Mouse (Mus musculus) right cerebral cortex, postnatal 10 days (tissue): Measurements from ENCODE around the gene Chst15.

Experiments used
- DNase-seq, 2 experiments: peaks; one replicate each; pipeline ENCODE4 v3.0.0; 2021; ENCODE audit warnings: low spot score in 2 of 2

Gene Chst15

DNA sequence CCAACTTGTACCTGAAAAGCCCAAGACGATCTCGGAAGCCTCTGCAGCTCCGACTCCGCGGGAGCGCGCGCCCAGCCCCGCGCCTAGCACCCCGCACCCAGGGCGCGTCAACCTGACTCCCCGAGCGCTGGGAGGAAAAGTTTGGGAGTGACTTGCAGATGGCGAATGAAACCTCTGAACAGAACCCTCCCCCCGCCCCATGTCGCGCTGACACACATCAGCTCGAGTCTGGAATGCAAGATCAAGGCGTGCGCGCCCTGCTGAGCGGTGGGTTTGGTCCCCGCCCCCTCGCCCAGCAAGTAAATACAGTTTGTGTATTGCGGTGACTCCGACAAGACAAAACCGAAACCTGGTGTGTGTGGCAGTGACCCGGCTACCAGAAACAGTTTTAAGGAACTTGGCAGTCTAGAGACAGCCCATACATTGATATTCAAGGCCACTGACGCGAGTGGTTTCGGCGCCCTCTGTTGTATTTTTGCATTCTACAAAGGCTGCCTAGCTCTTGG lies at the start of gene Chst15:
Gene Chst15 (minus strand): TSS at position 193 of the 506 bp plus-strand sequence.
- peak in 1 of 2 experiments; percentile 68 for DNase-seq

DNA sequence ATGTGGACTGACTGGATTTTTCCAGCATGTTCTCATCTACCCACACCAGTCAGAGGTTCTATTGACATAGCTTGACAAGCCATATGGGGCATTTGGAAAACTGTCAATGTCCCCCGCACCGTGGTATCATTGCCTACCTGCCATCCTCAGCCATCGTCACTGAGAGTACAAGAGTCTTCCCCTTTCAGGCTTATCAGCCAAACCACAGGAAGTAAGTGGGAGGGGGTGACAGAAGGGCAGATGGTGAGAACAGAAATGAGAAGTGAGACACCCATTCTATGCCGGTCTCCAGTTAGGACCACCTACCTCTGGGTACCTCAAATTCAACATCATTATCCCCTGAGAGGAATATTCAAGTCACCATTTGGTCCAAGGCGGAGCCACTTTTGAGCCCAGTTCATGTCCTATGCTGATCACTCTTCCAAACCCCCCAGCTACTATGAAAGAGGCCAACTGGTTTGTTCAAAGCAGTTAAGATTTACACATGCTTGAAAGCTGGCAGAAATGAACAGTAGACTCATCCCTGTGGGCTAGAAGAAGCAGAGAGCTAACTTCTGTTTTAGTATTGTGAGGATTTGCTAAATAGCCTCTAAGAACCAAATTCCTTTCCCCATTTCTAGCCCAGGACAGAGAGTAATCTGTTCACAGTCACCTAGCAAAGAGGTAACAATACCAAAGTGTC lies 48.8 kb upstream of the Chst15 start:
- DNase-seq: no peak

DNA sequence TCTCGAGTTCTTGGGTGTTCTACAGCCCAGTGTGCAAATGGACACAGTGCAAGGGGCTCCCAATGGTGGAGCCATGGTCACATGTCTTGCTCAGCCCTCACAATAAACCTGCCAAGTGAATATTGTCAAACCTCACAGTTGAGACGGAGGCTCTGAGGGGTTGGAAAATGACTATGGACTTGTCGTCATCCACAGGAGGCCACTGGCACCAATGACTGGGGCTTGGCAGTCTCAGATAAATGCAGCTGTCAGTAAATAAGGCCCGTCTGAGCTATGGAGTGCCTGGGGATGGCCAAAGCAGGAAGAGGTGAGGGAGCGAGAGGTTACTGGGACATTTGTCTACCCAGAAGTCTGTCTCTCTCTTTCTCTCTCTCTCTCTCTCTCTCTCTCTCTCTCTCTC lies 48.1 kb upstream of the Chst15 start:
- DNase-seq: no peak

DNA sequence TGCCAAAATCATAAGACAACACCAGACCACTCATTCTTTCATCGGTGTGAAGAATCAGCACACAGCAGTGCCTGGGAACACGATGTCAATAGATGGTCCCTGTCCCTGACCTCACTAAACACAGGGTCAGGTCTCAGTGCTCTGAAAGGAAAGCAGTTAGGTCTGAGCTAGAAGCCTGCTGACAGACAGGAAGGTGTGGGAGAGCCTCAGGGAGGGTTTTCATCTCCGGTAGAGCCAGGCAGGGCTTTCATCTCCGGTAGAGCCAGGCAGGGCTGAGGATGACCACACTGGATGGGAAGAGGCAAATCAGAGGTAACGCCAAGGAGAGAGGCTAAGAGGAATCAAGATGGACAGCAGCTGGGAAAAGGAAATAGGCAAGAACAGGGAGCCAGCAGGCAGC lies 47.5 kb upstream of the Chst15 start:
- DNase-seq: no peak

DNA sequence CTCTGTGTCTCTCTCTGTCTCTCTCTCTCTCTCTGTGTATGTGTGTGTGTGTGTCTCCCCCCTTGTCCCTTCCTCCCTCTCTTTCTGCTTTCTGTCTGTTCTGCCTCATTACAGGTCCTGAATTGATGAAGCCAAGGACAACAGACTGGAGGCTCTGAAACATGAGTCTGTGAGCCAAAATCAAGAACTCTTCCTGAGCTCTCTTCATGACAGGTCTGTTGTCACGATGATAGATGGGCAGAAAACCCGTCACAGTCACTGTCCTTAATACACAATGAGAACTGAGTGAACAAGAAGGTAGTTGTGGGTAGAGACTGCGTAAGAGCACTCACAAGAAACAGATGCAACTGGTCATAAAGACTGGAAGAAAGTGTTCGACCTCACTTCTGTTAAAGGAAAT lies 43.3 kb upstream of the Chst15 start:
- no peak for DNase-seq

DNA sequence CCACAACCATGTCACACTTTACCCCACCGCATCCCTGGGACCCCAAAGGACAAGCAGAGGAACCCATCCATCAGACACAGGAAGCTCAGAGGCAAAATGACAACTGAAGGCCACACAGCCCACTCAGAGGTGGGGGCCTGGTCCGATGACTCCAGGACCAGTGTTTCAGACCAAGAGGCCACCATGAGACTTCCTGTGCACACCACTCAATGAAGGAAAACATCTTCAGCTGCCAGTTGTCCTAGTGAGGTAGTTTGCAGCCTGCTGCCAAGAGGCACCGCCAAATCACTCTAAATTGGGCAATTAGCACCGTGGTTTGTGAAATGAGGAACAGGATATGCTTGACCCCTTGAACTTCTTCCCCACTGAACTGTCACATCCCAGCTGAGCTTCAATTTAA lies 41.7 kb upstream of the Chst15 start:
- DNase-seq: no peak

DNA sequence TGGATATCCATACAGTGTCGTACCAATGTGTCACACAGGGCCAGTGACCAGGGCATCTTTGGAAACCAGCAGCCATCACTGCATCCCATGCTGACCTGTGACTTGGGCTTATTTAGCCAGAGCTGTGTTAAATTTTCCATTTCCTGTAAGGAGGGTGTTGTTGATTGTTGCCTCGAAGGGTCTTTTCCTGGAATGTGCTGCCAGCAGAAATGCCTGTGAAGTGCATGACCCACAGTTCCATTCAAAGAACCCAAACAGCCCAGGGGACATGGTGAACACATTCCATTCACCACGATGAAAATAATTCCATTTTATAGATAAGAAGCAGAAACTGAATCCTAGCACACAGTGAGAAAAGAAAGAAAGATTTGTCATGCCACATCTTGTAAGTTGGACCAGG lies 41.2 kb upstream of the Chst15 start:
- no peak for DNase-seq

DNA sequence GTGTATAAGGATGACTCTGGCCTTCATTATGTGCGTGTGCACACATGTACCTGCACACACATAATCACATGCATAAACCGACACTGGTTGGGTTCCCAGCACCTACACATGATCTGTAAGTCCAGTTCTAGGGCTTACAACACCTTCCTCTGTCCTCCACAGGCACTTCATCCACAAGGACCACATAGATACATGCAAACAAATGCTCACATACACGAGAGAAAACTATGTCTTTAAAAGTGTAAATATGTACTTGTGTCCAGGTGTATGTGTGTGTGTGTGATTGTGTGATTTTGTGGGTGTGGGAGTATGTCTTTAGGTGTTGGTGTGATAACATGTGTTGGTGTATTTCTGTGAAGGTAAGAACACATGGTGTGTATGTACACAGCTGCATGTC lies 40.8 kb upstream of the Chst15 start:
- DNase-seq: no peak

DNA sequence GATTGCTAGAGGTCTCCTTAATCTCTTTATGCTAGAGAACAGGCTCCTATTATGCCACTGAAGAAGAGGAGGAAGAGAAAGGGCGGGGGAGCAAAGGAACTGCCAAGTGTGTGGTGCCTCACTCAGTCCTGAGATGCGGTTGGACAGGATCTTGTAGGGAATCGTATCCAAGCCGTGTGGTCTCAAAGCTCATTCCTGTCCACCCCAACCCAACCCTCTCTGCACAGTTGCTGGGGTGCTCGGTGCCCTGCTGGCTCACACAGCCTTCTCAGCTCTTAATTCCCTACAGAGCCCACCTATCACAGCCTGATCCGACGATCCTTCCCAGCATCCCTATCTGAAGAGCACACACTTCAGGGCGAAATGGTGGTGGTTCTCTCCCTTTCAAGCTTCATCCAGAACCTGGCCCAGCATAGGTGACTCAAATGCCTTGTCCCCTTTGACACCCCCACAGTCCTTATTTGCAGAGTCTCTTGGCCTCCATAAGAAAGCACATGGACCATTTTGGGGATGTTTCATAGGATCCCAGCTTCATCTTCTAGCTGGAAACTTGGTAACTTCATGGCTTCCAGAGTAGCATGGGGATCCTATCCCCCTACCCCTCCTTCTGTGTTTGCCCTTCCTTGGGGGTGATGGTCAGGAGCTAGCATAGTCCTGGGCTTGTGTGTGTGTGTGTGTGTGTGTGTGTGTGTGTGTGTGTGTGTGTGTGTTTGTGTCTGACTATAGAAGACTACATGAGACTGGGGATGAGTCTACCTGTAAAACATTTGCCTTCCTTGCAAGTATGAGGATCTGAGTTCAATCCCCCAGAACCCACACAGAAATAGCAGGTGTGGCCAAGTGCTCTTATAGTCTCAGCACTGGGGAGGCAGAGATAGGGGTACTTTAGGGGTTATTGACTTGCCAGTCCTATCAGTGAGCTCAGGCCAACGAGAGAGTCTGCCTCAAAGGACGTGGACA lies 40.1 kb upstream of the Chst15 start:
- DNase-seq: no peak

DNA sequence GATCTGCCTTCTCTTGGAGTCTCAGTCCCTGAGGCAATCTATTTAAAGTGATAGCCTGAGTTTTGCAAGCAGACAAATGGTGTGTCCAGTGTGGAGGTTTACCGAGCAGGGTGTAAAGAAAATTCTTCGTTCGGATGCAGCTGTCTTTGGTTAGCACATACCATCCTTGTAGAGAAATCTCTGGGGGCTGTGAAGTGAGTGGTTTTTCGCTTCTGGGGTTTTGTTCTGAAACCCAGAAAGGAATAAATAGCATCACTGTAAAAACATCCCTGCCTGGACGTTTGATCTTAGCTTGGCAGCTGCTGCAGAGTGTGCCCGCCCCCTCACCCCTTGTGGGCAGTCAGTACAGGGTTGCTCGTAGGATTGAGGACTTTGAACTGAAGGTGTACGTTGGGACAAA lies 39.2 kb upstream of the Chst15 start:
- DNase-seq: no peak

DNA sequence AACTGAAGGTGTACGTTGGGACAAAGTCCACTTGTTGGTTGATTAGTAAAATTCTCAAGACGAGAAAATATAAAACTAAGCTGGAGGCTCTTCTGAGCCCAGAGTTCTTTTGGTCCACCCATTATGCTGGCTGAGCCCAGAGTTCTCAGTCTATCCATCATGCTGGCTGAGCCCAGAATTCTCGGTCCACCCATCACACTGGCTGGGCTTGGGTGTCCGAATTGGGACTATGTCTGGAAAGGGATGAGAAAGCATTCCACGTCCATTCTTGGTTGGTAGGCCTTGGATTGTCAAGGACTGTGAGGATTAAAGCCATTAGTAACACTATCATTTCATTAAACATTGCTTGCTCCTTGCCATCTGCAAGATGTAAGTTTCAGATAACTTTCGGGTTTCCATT lies 38.7 kb upstream of the Chst15 start:
- DNase-seq: no peak

DNA sequence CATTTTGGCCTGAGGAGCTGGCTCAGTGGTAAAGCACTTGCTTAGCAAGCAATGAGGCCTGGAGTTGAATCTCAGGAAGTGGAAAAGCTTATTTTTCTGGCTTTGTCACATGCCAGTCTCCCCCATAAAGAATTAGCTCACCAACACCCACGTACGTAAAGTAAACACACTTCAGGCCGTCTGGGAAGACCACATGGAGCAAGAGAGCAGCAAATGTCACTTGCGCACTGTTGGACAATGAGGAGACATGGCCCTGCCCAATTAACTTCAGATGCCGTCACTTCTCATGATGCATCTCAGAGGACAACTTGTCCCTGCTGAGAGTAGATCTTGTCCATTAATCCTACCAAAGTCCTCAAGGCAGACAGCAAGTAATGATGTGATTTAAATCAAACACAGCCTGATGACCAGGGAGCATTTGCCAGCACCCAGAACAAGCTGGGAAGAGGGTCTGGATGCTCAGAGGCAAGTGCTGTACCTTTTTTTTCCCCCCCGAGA lies 32.1 kb upstream of the Chst15 start:
- no peak for DNase-seq

DNA sequence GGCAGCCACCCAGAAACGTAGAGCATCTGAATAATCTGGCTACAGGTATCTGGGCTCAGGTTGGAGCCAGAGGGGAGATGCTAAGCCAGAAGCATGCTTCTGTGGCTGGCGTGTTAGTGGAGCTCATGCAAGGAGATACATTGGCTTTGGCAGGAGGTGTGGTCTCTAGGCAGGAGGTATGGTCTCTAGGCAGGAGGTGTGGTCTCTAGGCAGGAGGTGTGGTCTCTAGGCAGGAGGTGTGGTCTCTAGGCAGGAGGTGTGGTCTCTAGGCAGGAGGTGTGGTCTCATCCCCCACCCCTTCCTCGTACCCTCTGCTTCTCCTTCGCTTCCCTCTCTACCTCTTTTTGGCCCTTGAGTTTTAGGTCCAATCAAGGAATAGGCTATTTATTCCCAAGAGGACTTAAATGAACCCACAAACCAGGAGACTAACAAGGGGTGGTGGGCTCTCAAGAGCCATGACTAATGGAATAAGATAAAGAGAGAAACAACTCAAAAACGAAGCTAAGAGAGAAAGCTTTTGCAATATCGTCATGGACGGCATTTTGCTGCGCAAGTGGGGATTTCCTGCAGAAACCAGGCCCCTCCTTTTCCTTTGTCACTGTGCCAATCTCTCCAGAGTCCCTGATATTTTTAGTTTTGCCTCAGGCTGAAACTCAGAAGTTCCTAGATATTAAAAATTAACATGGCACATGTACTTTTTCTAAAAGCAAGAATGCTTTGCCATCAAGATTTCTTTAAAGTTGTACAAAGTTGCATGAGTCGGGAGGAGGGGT lies 30.4 kb upstream of the Chst15 start:
- DNase-seq: no peak

DNA sequence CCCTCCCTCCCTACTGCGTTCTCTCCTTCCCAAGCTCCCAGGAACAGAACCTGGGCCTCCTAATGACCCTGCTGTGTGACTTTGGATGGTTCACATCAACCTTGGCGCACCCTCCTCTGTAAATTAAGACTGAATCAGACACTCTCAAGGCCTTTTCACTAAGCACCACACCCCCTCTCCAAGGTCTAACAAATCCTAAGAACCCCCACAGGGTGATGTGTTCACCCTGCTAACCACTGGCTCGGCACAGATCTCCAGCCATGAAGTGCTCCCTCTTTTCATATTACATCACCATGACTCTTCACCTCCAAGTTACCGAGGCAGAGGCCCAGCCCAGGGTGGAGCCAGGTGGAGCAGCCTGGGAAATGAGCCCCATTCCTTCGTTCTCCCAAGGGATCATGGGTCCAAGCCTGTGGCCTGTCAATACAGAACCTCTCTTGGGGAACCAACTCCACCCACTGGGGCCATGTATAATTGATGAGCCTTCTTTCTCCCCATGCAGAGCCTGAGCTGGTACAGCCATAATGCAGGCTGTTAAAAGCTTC lies 28.6 kb upstream of the Chst15 start:
- no peak for DNase-seq

DNA sequence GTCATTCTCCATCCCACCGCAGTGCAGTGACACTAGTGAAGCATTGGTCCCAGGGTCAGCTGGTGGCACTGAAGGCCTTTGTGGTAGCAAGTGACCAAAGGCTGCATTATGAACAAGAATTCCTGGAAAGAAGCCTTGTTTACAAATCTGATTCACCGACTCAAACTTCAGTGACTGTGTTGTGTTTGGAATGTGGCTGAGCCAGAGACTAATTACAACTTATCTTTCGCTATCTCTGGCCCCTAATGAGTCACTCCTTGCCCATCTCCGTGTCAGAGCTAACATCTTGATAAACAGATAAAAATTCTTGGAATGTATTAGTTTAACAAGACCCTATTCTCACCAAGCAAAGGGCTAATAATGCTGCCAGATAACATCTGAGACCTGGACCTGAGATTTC lies 27.6 kb upstream of the Chst15 start:
- DNase-seq: no peak

DNA sequence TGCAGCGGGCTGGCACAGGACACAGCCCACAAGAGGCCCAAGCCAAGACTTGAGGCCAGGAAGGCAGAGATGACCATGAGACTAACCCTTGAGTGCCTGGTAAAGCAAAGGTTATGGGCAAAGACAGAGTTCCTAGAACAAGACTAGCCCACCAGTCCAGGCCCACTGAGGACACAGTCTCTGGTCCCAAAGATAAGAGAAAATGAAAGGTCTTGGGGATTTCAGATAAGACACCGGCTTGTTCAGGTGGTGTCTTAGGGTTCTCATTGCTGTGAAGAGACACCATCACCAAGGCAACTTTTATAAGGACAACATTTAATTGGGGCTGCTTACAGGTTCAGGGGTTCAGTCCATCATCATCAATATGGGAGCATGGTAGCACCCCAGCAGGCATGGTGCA lies 26.9 kb upstream of the Chst15 start:
- DNase-seq: no peak

DNA sequence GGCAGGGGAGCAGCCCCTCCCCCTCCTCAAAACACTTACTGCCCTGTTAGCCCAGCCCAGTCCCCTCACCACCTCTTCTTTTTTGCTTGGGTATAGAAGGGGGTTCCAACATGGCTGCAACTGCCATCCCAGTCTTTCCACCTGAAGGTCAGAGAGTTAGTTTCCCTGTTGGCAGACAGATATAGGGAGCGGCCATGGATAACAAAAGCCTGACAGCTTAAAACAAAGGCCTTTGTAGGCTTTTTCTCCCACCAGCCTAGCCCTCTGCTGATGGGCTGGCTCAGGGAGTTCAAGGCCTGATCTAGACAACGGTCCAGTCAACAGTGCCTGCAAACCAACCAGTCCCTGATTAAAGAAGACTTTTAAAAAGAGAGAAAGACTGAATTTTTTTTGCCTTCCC lies 26.1 kb upstream of the Chst15 start:
- DNase-seq: no peak

DNA sequence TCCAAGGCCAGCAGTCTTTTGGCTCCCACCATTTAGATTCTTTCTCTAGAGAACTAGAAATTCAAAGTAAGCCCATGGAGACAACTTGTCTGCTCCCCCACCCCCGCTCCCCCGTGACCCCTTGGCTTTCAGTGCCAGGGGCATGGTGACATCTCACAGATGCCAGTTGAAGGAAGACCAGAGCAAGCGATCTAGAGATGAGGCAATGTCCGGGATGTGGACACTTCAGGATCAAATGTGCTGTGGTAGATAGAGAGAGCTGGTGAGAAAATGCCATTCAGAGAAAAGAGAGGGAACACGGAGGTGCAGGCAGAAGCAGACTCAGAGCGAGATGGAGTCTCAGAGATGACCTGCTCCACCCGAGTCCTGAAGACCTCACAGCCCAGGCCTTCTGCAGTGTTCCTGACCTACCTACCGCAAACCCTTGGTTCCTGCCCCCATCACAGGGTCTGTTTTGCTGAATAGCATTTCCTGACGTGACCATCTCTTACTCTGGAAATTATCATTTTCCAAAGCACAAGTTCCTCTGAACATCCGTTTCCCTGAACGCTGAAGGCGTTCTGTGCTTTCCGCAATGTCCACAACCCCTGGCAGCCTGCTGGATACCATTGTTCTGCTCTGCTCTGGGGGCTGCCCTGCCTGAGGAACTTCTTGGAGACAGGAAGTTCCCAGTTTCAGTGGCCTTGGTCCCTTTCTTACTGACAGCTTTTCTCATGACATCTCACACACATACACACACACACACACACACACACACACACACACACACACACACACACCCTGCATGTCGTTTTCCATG lies 22.2 kb upstream of the Chst15 start:
- DNase-seq: no peak

DNA sequence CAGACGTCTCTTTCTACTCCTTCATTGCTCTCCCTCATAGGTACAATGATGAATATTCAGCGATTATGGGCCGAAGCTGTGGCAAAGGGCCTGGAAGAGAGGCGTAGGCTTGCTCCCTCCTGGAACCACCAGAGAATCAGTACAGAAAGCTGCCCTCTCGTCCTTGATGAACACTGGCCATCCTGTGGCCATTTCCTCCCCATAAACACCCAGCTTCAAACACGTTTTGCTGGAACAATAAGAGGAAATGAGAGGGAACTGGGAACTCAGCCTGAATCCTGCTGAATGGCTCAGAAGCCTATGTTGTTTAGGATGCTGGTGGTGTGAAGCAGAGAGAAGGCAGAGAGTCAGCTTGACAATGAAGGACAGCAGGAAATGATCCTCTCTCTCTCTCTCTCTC lies 21.3 kb upstream of the Chst15 start:
- DNase-seq: no peak

DNA sequence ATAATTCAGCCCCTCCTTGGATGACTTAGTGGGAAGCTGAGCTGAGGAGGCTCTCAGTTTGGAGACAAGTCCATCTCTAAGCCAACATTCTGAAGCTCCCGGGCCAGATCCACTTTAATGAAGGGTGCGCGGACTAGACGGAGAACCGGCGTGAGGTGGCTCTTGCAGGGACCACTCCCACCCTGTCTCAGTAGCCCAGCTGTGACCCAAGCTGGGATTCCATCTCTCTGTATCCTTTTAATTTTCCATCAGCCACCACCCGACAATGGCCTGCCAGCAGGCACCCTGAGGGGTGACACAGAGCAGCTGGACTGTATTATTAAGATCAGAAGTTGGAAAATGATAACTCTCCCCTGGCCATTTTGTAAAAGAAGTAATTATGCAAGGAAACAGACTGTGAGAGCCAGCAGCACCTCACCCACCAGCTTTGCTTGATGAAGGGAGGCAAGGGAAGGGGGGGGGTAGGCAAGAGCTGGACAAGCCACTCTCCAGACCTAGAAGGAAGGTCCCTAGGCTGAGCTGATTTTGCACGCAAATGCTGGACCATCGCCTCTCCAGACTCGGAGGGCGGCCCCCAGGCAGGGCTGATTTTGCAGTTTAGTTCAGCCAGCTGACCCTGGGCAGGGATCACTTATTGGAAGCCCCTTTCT lies 20.4 kb upstream of the Chst15 start:
- no peak for DNase-seq
